19 mouse cellular contexts compared by ENCODE assay signal in genomic region chr15:78698491-78699135, GRCm38 (mm10). TPM values are rescaled to one million over a fixed set of nuclear protein-coding genes. Genes with fewer than 3 reads are reported as not detected.
A peak's percentile ranks its signal among the peaks of the same experiment; 100 is the strongest.
DNase-seq lines count a peak whose midpoint lies in the region; ATAC-seq and TF ChIP-seq lines count a peak whose summit lies in the region.
"Had no signal": no experiment of that assay in that cellular context is flagged by ENCODE, and none has a peak within 500 bp of the region (broad histone marks: within the 10 kb centered on the region; RNA-seq: fewer than 3 reads in every experiment).

No protein-coding gene starts in this region.

- DNase-seq in layer of hippocampus, adult 2 months (ENCODE audit: low spot score in 2 of 2): no peak
- DNase-seq in layer of hippocampus, adult 9-10 months (ENCODE audit: low spot score): no peak
- peak; percentile 65 for DNase-seq in right cerebral cortex, postnatal 4 days
- DNase-seq in right cerebral cortex, postnatal 14 days: no peak
- DNase-seq in lung, postnatal 36 days: no peak
- DNase-seq in heart, postnatal 10 days: no peak
- DNase-seq: adrenal gland, adult 8-10 months; cerebellum, adult 8-10 months; kidney, adult 8-10 months; lung, postnatal 14 days; spleen, adult 18-20 months; thymus, postnatal 14 days had no signal

- WGBS in hindbrain, embryonic 13.5 days: 75% methylated on average over 13 of the region's 13 CpGs

- intact Hi-C loops in heart, postnatal 10 days (cut with DNase I): no loop called here

- ATAC-seq in hindbrain, embryonic 13.5 days (ENCODE audit: low FRiP score): no peak; the same call in 1 of the 2 replicates
- ATAC-seq: CD4-positive, CD25-positive, alpha-beta regulatory T cell, adult 4 months had no signal

- H3K9ac ChIP-seq in hindbrain, embryonic 13.5 days: no peak overlapping the region
- H3K9ac ChIP-seq: limb, embryonic 12.5 days; liver, embryonic 14.5 days had no signal

- H3K9me3 ChIP-seq in hindbrain, embryonic 13.5 days: no peaks in the 10 kb centered on the region
- H3K9me3 ChIP-seq: limb, embryonic 12.5 days had no signal

- no peaks in the 10 kb centered on the region for H3K36me3 ChIP-seq in hindbrain, embryonic 13.5 days
- H3K36me3 ChIP-seq: limb, embryonic 12.5 days had no signal

- H3K27me3 ChIP-seq in hindbrain, embryonic 13.5 days: no peaks in the 10 kb centered on the region

- peaks cover 21% of the 10 kb centered on the region for H3K4me1 ChIP-seq in hindbrain, embryonic 13.5 days (replicated peaks)

- peak overlapping the region; percentile 6; the same call in 1 of the 2 replicates for H3K4me3 ChIP-seq in layer of hippocampus, adult 2 months
- no peak overlapping the region for H3K4me3 ChIP-seq in hindbrain, embryonic 13.5 days
- H3K4me3 ChIP-seq: limb, embryonic 12.5 days; myocyte had no signal

- peak overlapping the region; percentile 92 for H3K27ac ChIP-seq in layer of hippocampus, adult 2 months
- H3K27ac ChIP-seq in hindbrain, embryonic 13.5 days: peak overlapping the region; percentile 30; the same call in 1 of the 2 replicates
- H3K27ac ChIP-seq: limb, embryonic 12.5 days; liver, embryonic 14.5 days had no signal

- TF ChIP-seq CTCF in layer of hippocampus, adult 2 months (conservative IDR thresholded peaks at IDR 0.05): no peak

- H3K4me2 ChIP-seq in hindbrain, embryonic 13.5 days: no peak overlapping the region
- H3K4me2 ChIP-seq: limb, embryonic 12.5 days; midbrain, embryonic 11.5 days had no signal

RNA-seq across cellular contexts. Expression of gene Elfn2, which starts 20.0 kb away (rescaled TPM):
- 100 to 1,000 TPM; 202 to 204 TPM for total RNA-seq in layer of hippocampus, adult 2 months (2021)
- polyA plus RNA-seq in hindbrain, embryonic 13.5 days (2015; fragmentation: Nextera tagmentation; extraction: Ambion mirVana): 4.6 and 5.0 TPM in 2 replicates
- 1 to 10 TPM; 1.2 TPM for total RNA-seq in heart, postnatal 10 days (2021)
- polyA plus RNA-seq: heart, embryonic 14.5 days; liver, embryonic 14.5 days had no signal

Comparison
In these comparisons a context has a peak if more than half of its experiments do, and no peak if none do; other contexts are left out.
1. RNA of gene Elfn2, which starts 20.0 kb away (total RNA-seq): 202 to 204 TPM in layer of hippocampus, adult 2 months; 1.2 TPM in heart, postnatal 10 days; every median in the first group is over 10 times any median in the second.